Mouse (Mus musculus) cerebellum, adult 11 months (tissue): Measurements from ENCODE around the gene Tdrd9.

Experiments
- DNase-seq: peaks from one replicate; pipeline ENCODE4 v3.0.0; 2022

The Tdrd9 gene

GRCm38 (mm10) chr12:111966683-111967173 lies 4.6 kb upstream of the Tdrd9 start, which contains the start of gene Atp5mpl:
Atp5mpl (minus strand) TSS chr12:111966977.
- DNase-seq = peak; percentile 97

- no peak for DNase-seq
These were observed 1.3 kb upstream of the Tdrd9 start for GRCm38 (mm10) chr12:111970085-111970484.

DNA sequence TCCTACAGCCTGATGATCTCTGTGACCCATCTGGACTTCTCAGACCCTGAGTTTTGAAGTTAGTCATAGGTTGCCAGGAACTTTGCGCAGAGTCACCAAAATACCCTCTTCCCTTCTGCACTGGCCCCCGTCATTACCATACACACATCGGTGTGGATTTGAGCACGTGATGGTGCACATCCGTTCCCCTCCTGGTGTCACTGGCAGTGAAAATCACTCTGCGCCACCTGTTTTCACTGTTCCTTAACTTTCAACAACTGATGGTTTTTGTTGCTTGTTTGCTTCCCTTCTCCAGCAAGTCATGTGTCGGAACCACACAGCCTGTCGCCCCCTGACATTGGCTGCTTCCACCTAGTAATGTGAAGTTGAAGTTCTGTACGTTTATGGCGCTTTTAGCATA lies 1.1 kb downstream of the Tdrd9 start:
- no peak for DNase-seq

GRCm38 (mm10) chr12:111974578-111974977 lies 3.2 kb downstream of the Tdrd9 start:
- no peak for DNase-seq

DNA sequence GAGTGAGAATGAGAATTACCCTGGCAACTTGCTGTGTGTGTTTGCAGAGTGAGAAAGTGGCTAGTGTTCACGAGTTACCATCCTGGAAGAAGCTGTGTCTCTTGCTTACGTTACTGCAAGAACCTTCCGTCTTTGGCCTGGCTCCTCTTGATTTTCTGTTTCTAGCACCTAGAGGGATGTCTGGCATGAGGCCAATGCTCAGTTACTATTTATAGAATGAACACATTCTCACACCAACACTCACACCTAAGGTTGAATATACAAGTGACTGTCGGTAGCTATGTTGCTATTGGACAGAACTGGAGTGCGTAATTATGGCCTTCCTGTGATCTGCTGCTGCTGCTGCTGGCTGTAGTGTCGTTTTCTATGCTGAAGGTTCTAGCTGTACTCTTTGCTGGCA lies 5.8 kb downstream of the Tdrd9 start:
- DNase-seq = no peak

GRCm38 (mm10) chr12:111978274-111978673 lies 6.9 kb downstream of the Tdrd9 start:
- DNase-seq = no peak

DNA sequence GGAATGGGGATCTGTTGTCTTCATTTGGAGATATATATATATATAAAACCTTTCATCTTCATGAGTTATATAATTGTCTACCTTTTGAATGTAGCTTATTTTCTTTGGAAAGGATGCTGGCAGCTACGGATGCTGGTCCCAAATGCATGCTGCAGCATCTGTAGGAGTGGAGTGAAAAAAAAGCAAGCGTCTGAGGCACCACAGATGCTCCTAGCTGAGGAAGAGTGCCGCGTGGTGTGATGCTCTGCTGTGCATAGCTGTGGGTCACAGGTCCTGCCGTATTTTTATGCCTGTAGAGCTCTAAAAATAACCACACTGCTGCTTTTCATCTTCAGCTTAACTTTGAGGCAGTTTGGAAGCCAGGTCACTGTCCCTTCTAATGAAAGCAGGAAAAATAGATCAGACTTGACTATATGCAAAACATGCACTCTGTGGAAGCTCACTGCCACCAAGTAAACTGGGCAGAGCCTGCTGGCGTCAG lies 9.6 kb downstream of the Tdrd9 start, which contains the start of gene Rd3l:
TSS of gene Rd3l (minus strand) at position 431 of the 481 bp plus-strand sequence.
- DNase-seq = no peak

- DNase-seq = no peak
These were observed 10.5 kb downstream of the Tdrd9 start for GRCm38 (mm10) chr12:111981831-111982230.

DNA sequence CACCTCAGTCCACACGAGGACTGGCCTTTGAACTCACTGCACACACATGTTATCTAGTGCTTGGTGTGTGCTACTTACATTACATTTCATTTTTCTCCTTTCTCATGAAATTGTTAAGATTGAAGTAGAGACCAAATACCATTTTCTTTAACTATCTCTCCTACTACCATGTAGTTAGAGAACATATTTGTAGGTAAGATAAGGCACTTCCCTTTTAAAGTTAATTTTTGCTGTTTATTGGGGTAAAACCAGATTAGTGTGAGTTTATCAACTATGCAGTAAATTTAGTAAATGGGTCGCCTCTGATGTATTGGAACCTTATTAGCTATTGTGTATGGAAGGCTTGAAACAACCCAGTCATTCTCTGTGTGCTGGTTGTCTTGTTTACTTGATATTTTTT lies 11.8 kb downstream of the Tdrd9 start:
- no peak for DNase-seq

DNA sequence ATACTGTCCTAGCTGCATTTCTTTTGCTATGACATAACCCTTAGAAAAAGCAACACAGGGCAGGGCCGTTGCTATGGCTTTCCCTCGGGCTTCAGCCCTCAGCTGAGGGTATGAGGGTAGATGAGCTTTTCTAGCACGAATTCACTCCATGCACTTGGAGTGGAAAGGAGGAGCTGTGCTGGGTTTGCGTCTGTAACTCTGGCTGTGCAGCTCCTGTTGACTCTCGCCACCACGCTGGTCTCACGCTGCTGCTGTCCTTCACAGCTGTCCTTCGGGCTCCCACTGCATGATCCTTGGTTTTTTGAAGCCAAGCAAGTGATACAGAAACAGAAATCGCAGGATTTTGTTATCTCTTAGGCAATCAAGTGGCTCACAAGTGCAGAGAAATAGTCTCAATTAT lies 15.4 kb downstream of the Tdrd9 start:
- no peak for DNase-seq

DNA sequence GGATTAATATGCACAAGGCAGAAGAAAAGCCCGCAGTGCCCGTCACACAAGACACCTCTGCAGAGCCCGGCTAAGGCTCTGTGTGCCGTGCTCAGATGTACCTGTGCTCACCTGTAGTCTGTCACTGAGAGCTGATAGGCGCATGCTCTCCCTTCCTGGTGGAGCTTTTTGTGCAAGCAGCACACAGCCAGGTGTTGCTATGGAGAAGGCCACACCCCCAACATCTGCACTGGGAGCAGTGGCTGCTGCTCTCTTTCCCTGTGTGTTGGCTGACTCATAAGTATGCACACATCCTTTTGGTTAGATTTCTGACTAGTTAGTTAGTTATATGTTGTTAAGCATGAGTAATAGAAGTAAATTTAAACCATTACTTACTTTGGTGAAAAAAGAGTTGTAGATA lies 21.3 kb downstream of the Tdrd9 start:
- DNase-seq = no peak

- no peak for DNase-seq
These were observed 23.8 kb downstream of the Tdrd9 start for GRCm38 (mm10) chr12:111995161-111995560.

- DNase-seq = no peak
These were observed 28.4 kb downstream of the Tdrd9 start for GRCm38 (mm10) chr12:111999735-112000134.

DNA sequence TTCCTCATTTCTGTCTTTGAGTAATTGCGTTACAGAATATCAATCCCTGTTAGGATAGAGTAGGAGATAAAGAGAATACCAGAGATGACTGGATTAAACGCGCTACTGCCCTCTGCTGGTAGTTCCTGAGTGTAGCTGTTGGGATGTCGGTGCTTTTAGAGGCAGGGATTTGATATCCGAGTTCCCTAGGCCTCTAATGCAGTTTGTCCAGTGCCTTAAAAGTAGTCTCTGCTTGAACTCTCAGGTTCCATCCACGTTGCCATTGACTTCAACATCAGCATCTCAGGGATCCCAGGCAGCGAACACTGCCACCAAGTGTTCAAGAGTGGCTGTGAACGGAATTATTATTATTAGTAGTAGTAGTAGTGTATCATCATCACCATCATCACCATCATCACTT lies 29.9 kb downstream of the Tdrd9 start:
- DNase-seq = peak; percentile 53

DNA sequence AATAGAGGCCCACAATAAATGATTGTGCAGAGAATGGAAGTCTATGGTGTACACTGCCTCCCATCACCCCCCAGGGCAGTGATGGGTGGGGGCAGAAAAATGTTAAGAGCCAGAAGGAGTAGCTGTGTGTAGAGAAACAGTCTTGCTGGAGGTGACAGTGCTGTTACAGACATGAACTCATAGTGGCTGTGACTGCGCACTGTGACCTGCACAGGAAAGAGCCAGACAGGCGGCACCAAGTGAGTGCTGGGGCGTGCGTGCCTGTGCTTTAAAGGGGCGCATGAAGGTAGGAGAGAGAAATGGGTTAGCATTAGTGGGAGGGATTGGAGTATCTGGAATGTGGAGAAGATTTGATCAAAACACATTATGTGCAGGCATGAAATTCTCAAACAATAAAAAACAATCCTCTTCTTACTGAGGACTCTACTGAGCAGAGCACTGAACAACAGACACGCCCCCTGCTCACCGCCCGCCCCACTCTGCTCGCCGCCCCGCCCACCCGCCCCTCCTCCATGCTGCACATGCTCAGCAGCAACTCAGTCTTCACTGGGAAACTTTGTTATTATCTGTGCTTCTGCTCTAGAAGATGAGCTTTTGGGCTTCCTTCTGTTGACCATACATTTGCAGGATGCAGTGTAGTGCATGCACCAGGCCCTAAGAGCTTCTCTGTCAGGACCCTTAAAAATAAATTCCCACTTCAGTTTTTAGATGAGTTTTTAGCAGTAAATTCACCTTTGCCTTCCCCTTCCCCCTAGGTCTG lies 41.3 kb downstream of the Tdrd9 start:
- no peak for DNase-seq

DNA sequence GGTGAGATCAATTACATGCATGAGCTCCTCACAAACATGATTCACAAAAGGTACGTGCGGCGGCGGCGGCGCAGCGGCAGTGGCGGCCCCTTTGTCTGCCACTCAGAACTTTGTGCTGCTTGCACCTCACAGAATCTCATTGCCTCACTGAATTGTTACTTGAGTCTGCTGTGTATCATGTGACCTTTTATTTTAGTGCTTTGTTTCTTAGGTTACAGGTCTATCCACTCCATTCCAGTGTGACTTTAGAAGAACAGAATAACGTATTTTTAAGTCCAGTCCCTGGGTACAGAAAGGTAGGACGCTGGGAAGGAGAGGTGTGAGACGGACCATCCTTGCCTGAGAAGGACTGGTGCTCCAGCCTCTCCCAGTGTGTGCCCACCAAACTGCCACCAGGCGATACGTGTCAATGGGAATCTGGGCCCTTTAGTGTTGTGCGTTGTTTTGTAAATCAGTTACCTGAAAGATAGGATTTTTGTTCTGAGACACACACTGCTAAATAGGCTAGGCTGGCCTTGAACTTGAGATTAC lies 42.0 kb downstream of the Tdrd9 start:
- no peak for DNase-seq

DNA sequence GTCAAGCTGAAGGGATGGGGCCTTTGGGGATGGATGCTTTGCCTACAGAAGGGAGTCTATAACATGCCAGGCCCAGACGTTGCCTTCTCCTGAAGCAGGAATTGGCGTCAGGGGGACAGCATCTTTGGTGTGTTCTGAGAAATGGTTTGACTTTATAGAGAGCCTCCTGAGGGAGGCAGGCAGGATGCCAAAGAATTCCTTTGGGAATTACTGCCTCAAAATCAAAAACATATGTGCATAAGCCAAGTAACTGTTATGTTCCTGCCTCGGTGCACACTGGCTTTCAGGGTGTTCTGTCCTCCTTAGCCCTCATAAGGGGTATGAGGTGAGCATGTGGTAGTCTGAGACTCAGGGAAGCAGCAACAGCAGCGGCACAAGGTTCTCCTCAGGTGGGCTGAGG lies 45.0 kb downstream of the Tdrd9 start:
- no peak for DNase-seq

GRCm38 (mm10) chr12:112023306-112023705 lies 51.9 kb downstream of the Tdrd9 start:
- no peak for DNase-seq

DNA sequence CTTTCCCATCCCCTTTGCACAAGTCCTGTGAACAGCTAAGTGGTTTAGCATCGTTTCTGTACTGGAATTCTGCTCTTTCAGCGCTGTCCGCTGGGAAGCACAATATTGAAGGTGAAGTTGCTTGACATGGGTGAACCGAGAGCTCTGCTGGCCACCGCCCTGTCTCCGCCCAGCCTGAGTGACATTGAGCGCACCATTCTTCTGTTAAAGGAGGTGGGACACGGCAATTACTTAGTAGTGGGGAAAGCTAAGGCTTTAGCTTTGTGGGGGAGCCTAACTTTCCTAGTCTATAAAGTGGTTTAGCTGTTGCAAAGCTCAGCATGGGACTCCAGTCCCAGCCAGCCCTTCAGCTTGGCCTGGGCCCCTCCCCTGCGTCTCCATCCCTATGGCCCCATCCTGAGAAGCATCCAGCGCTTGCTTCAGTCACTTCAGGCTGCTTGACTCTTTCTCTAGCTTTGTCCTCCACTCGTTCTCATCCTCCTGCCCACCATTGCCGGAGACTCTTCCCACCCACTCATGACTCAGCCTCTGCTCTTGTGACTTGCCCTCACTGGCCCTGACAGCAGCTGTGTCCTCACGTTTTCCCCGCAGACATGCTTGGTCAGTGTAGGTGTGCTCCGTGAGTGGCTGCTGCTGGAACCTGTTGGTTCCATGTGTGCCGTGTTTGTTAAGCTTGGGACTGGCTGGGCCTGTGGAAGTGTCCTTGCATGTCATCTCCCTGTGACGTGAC lies 53.4 kb downstream of the Tdrd9 start:
- no peak for DNase-seq

DNA sequence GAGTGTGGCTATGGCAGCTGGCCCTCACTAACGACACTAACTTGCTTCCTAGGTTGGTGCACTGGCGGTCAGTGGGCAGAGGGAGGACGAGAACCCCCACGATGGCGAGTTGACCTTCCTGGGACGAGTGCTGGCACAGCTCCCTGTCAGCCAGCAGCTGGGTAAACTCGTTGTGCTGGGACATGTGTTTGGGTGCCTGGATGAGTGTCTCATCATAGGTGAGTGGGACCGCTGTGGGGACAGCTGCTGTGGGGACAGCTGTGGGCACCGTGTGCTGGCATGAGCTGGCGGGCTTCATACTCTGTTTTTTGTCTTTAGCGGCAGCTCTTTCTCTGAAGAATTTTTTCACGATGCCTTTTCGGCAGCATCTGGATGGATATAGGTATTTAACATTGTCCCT lies 54.1 kb downstream of the Tdrd9 start:
- DNase-seq = no peak

- no peak for DNase-seq
These were observed 54.7 kb downstream of the Tdrd9 start for GRCm38 (mm10) chr12:112025907-112026645.

DNA sequence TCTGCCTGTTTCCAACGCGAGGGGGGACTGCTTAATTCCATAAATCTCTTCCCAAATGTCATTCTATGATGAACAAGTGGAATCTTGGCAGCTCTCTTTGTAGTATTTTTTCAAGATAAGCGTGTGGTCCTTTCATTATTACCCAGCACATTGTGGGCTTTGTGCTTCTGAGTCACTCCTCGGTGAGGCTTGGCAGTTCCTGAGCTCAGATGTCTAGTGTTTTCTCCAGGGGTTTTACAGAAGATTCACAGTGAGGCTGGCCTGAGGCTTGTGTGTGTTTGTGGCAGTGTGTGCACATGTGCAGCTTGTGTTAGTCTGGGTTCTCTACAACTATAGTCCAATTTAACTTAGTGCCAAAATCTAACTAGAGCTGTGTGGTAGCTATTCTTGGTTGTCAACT lies 56.0 kb downstream of the Tdrd9 start:
- DNase-seq = no peak

GRCm38 (mm10) chr12:112033409-112033975 lies 62.1 kb downstream of the Tdrd9 start:
- DNase-seq = no peak
